Mouse (Mus musculus) right cerebral cortex, postnatal 4 days (tissue): Measurements from ENCODE around the gene Morn4.

ENCODE experiments used
- DNase-seq: peaks from one replicate; pipeline ENCODE4 v3.0.0-alpha.2; 2022

The Morn4 gene

GRCm38 (mm10) chr19:42037167-42037702, 48.9 kb downstream of the Morn4 start:
- DNase-seq, result no peak

GRCm38 (mm10) chr19:42036357-42036756, 49.8 kb downstream of the Morn4 start:
- DNase-seq, result no peak

DNA sequence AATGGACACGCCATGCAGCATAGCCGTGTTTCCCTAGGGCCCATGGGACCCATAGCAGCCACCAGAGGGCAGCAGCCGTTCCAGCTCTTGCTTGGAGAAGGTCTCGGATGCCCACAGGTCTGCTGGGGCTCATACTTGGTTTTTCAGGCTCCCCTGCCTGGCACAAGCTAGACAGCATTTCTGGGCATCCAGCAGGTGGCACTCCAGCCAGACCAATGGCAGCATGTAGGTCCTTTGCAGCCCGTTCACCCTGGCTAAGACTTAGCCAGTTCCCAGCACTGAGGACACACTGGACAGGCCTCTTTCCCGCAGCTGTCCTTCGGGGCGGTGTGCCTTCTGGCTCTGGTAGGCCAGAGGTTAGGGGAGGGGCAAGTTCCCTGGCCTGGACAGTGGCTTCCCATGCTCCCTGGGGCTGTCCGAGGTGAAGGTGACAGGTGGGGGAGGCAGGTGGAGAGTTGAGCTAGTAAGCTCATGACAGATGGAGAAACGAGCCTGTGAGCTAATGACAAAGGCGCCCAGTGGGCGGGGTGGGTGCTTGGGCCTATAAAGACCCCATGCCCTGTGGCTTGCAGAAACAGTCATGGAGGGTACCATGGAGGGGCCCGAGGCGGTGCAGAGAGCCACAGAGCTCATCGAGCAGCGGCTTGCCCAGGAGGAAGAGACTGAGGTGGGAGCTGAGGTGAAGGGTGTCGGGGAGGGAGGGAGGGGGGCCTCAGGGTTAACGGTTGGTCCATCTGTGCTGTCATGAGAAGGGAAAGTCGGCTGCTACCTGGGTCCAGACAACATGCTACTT, 50.5 kb downstream of the Morn4 start, which contains the start of gene Ankrd2:
Gene Ankrd2, plus strand, starts transcription at position 545 of the 793 bp plus-strand sequence.
- DNase-seq, result peak; percentile 80

- no peak for DNase-seq
These were observed 51.2 kb downstream of the Morn4 start for GRCm38 (mm10) chr19:42034881-42035455.

GRCm38 (mm10) chr19:42034146-42034775, 51.9 kb downstream of the Morn4 start:
- no peak for DNase-seq

DNA sequence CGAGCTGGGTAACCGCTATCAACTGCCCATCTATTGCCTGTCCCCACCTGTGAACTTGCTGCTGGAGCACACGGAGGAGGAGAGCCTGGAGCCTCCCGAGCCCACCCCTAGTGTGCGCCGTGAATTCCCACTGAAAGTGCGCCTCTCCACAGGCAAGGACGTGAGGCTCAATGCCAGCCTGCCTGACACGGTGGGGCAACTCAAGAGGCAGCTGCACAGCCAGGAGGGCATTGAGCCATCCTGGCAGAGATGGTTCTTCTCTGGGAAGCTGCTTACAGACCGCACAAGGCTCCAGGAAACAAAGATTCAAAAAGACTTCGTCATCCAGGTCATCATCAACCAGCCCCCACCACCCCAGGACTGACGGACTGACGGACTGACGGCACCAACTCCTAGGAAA, 52.5 kb downstream of the Morn4 start:
- no peak for DNase-seq

DNA sequence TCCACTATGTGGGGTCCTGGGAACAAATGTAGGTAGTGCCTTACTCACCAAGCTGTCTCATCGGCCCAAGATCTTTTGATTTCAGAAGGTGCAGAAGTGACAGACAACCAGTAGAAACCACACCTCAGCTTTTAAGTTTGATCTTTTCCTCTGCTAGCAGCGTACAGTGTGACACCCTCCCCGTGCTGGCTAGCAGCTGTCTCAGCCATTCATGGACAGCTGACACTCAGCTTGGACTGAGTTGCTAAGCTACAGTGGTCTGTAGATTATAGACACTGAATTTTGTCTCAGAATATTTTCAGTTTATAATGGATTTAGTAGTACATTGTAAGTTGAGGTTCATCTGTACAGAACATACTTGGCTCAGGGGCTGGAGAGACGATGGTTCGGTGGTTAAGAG, 55.0 kb downstream of the Morn4 start:
- no peak for DNase-seq

- peak; percentile 79 for DNase-seq
These were observed 60.0 kb downstream of the Morn4 start for GRCm38 (mm10) chr19:42026158-42026557.
